Comparison of ENCODE assay signal across 23 mouse cellular contexts in genomic region chr4:98206245-98206970, GRCm38 (mm10).
DNase-seq lines count a peak whose midpoint lies in the region; ATAC-seq and TF ChIP-seq lines count a peak whose summit lies in the region.
"Had no signal": no experiment of that assay in that cellular context is flagged by ENCODE, and none has a peak within 500 bp of the region (broad histone marks: within the 10 kb centered on the region; RNA-seq: fewer than 3 reads in every experiment).

No protein-coding gene starts in this region.

- H3K4me2 ChIP-seq in liver, embryonic 14.5 days (ENCODE audit: low read depth) = no peak overlapping the region
- H3K4me2 ChIP-seq in liver, embryonic 12.5 days = no peak overlapping the region
- H3K4me2 ChIP-seq: forebrain, embryonic 15.5 days; heart, embryonic 13.5 days; hindbrain, embryonic 14.5 days; kidney, embryonic 15.5 days; limb, embryonic 15.5 days; lung, embryonic 15.5 days; stomach, embryonic 15.5 days had no signal

- no peak for ATAC-seq in CD4-positive, CD25-positive, alpha-beta regulatory T cell, adult 4 months
- ATAC-seq in liver, embryonic 14.5 days (ENCODE audit: insufficient read depth) = no peak
- ATAC-seq in liver, embryonic 12.5 days = no peak
- ATAC-seq: forebrain, embryonic 15.5 days had no signal

- H3K27me3 ChIP-seq in liver, embryonic 14.5 days (ENCODE audit: control insufficient read depth, insufficient read depth, low read length) = no peaks in the 10 kb centered on the region
- no peaks in the 10 kb centered on the region for H3K27me3 ChIP-seq in liver, embryonic 12.5 days (replicated peaks)
- H3K27me3 ChIP-seq in E14TG2a.4 (ENCODE audit: insufficient read depth, low read length) = no peaks in the 10 kb centered on the region
- H3K27me3 ChIP-seq in kidney, adult 2 months (replicated peaks; ENCODE audit: control insufficient read depth, insufficient read depth, low read length) = no peaks in the 10 kb centered on the region
- H3K27me3 ChIP-seq: CH12.LX; forebrain, embryonic 15.5 days; heart, embryonic 13.5 days; kidney, embryonic 15.5 days; limb, embryonic 15.5 days; lung, embryonic 15.5 days; megakaryocyte, embryonic 14.5 days; stomach, embryonic 15.5 days had no signal

- DNase-seq in CD4-positive, CD25-positive, alpha-beta regulatory T cell, adult 2 months (ENCODE audit: low read depth, low spot score) = peak; percentile 6
- no peak for DNase-seq in liver, embryonic 14.5 days (ENCODE audit: low read depth in 3 of 3, low spot score in 3 of 3)
- peak; percentile 70 for DNase-seq in gonadal fat pad, adult 2 months (ENCODE audit: low read depth)
- no peak for DNase-seq in right cerebral cortex, adult 18-20 months
- no peak for DNase-seq in kidney, adult 2 months
- DNase-seq: adrenal gland, adult 8-10 months; cerebellum, adult 8-10 months; heart, postnatal 36 days; kidney, postnatal 4 days; thymus, adult 2 months had no signal

- TF ChIP-seq POLR2A in kidney, adult 2 months (IDR thresholded peaks at IDR 0.05; ENCODE audit: low read depth, low read length) = no peak

- no peak overlapping the region for H3K9ac ChIP-seq in liver, embryonic 14.5 days (replicated peaks)
- no peak overlapping the region for H3K9ac ChIP-seq in liver, embryonic 12.5 days
- H3K9ac ChIP-seq: forebrain, embryonic 15.5 days; heart, embryonic 13.5 days; hindbrain, embryonic 14.5 days; kidney, embryonic 15.5 days; limb, embryonic 15.5 days; lung, embryonic 15.5 days; stomach, embryonic 15.5 days had no signal

- H3K36me3 ChIP-seq in liver, embryonic 14.5 days (replicated peaks; ENCODE audit: control insufficient read depth, insufficient read depth, low read depth) = no peaks in the 10 kb centered on the region
- H3K36me3 ChIP-seq in liver, embryonic 12.5 days = no peaks in the 10 kb centered on the region
- H3K36me3 ChIP-seq in E14TG2a.4 (ENCODE audit: insufficient read depth, low read length) = no peaks in the 10 kb centered on the region
- H3K36me3 ChIP-seq in kidney, adult 2 months (ENCODE audit: control insufficient read depth, insufficient read depth, low read length) = no peaks in the 10 kb centered on the region
- H3K36me3 ChIP-seq: forebrain, embryonic 15.5 days; heart, embryonic 13.5 days; kidney, embryonic 15.5 days; limb, embryonic 15.5 days; lung, embryonic 15.5 days; stomach, embryonic 15.5 days had no signal

- 25% methylated on average over 6 of the region's 6 CpGs for WGBS in liver, embryonic 14.5 days (ENCODE audit: insufficient replicate concordance)
- 34% methylated on average over 6 of the region's 6 CpGs for WGBS in liver, embryonic 12.5 days (ENCODE audit: insufficient replicate concordance)
- 48% methylated on average over 6 of the region's 6 CpGs for WGBS in kidney, adult 2 months

- no peaks in the 10 kb centered on the region for H3K9me3 ChIP-seq in liver, embryonic 14.5 days (ENCODE audit: control insufficient read depth, low read length)
- H3K9me3 ChIP-seq in liver, embryonic 12.5 days (replicated peaks) = no peaks in the 10 kb centered on the region
- H3K9me3 ChIP-seq in E14TG2a.4 (ENCODE audit: low read length) = no peaks in the 10 kb centered on the region
- H3K9me3 ChIP-seq: forebrain, embryonic 15.5 days; heart, embryonic 13.5 days; kidney, embryonic 15.5 days; limb, embryonic 15.5 days; lung, embryonic 15.5 days; stomach, embryonic 15.5 days had no signal

- H3K4me3 ChIP-seq in liver, embryonic 14.5 days (ENCODE audit: insufficient read depth in 1 of 2, low read depth in 2 of 2, low read length in 2 of 2) = no peak overlapping the region
- H3K4me3 ChIP-seq in liver, embryonic 12.5 days = no peak overlapping the region
- no peak overlapping the region for H3K4me3 ChIP-seq in E14TG2a.4 (replicated peaks; ENCODE audit: low read length)
- H3K4me3 ChIP-seq in kidney, adult 2 months (ENCODE audit: insufficient read depth, low read depth, low read length) = no peak overlapping the region
- H3K4me3 ChIP-seq: erythroblast, embryonic 14.5 days; forebrain, embryonic 15.5 days; heart, embryonic 13.5 days; kidney, embryonic 15.5 days; limb, embryonic 15.5 days; lung, embryonic 15.5 days; megakaryocyte, embryonic 14.5 days; stomach, embryonic 15.5 days had no signal

- TF ChIP-seq EP300 in liver, embryonic 14.5 days (IDR thresholded peaks at IDR 0.05; ENCODE audit: low read depth) = no peak

- no peak overlapping the region for H3K27ac ChIP-seq in liver, embryonic 14.5 days
- H3K27ac ChIP-seq in liver, embryonic 12.5 days = no peak overlapping the region
- H3K27ac ChIP-seq in kidney, adult 2 months (ENCODE audit: insufficient read depth, low read depth, low read length) = no peak overlapping the region
- H3K27ac ChIP-seq: forebrain, embryonic 15.5 days; heart, embryonic 13.5 days; hindbrain, embryonic 14.5 days; kidney, embryonic 15.5 days; limb, embryonic 15.5 days; lung, embryonic 15.5 days; stomach, embryonic 15.5 days had no signal

- no peaks in the 10 kb centered on the region for H3K4me1 ChIP-seq in liver, embryonic 14.5 days (replicated peaks; ENCODE audit: control insufficient read depth in 2 of 2, insufficient read depth in 2 of 2, low read length in 1 of 2)
- H3K4me1 ChIP-seq in liver, embryonic 12.5 days = no peaks in the 10 kb centered on the region
- no peaks in the 10 kb centered on the region for H3K4me1 ChIP-seq in E14TG2a.4 (replicated peaks; ENCODE audit: low read depth, low read length)
- H3K4me1 ChIP-seq in kidney, adult 2 months (ENCODE audit: control insufficient read depth, insufficient read depth, low read length) = no peaks in the 10 kb centered on the region
- H3K4me1 ChIP-seq: forebrain, embryonic 15.5 days; kidney, embryonic 15.5 days; limb, embryonic 15.5 days; megakaryocyte, embryonic 14.5 days; stomach, embryonic 15.5 days had no signal

- peak; percentile 9; the same call in 1 of the 2 replicates for TF ChIP-seq CTCF in liver, embryonic 14.5 days (IDR thresholded peaks at IDR 0.05; ENCODE audit: low read depth)
- peak; percentile 6; the same call in 1 of the 2 replicates for TF ChIP-seq CTCF in E14TG2a.4 (conservative IDR thresholded peaks at IDR 0.05; ENCODE audit: low read length)
- TF ChIP-seq CTCF in kidney, adult 2 months (conservative IDR thresholded peaks at IDR 0.05; ENCODE audit: insufficient read depth, insufficient read length, low read depth, low read length) = no peak

Comparison
In these comparisons a context has a peak if more than half of its experiments do, and no peak if none do; other contexts are left out.
1. DNase-seq: peak in CD4-positive, CD25-positive, alpha-beta regulatory T cell, adult 2 months (single experiment) and gonadal fat pad, adult 2 months (single experiment); none in liver, embryonic 14.5 days (0 of 3), right cerebral cortex, adult 18-20 months (single experiment) and kidney, adult 2 months (single experiment).